ENCODE assay signal across 27 mouse cellular contexts in genomic region chr7:112593586-112593985, GRCm38 (mm10).
"Had no signal": no experiment of that assay in that cellular context is flagged by ENCODE, and none has a peak within 500 bp of the region (broad histone marks: within the 10 kb centered on the region; RNA-seq: fewer than 3 reads in every experiment).

No protein-coding gene starts in this region.

- H3K27me3 ChIP-seq: forebrain, embryonic 15.5 days; heart, embryonic 13.5 days; heart, embryonic 15.5 days; hindbrain, embryonic 12.5 days; kidney, embryonic 15.5 days; limb, embryonic 13.5 days; limb, embryonic 15.5 days had no signal

- ATAC-seq: forebrain, embryonic 15.5 days; forebrain, postnatal 0 days; hindbrain, embryonic 16.5 days; inflammation-experienced regulatory T-cells, adult 6 months had no signal

- H3K36me3 ChIP-seq: forebrain, embryonic 15.5 days; hindbrain, embryonic 10.5 days; hindbrain, embryonic 12.5 days had no signal

- H3K4me2 ChIP-seq: forebrain, embryonic 15.5 days; heart, embryonic 11.5 days; heart, embryonic 13.5 days; heart, embryonic 15.5 days; hindbrain, embryonic 12.5 days; hindbrain, embryonic 14.5 days; kidney, embryonic 15.5 days; limb, embryonic 13.5 days; limb, embryonic 15.5 days had no signal

- DNase-seq: forebrain, postnatal 0 days; gastrocnemius, postnatal 14 days; gastrocnemius, postnatal 36 days; heart, adult 2 months; heart, postnatal 14 days; heart, postnatal 4 days; kidney, adult 11 months; kidney, adult 2 months; kidney, adult 9 months; kidney, postnatal 14 days; kidney, postnatal 36 days; left cerebral cortex, postnatal 4 days had no signal

- H3K4me3 ChIP-seq: forebrain, embryonic 15.5 days; heart, adult 2 months; heart, embryonic 13.5 days; heart, embryonic 15.5 days; hindbrain, embryonic 10.5 days; hindbrain, embryonic 12.5 days; kidney, embryonic 15.5 days; layer of hippocampus, adult 2 months; left cerebral cortex, adult 2 months; limb, embryonic 13.5 days; limb, embryonic 15.5 days had no signal

- H3K27ac ChIP-seq: forebrain, embryonic 15.5 days; heart, adult 2 months; heart, embryonic 13.5 days; heart, embryonic 15.5 days; hindbrain, embryonic 10.5 days; hindbrain, embryonic 12.5 days; hindbrain, embryonic 14.5 days; kidney, embryonic 15.5 days; kidney, postnatal 0 days; layer of hippocampus, adult 2 months; left cerebral cortex, adult 2 months; limb, embryonic 13.5 days; limb, embryonic 15.5 days had no signal

- H3K9ac ChIP-seq: forebrain, embryonic 15.5 days; forebrain, postnatal 0 days; heart, embryonic 13.5 days; heart, embryonic 15.5 days; hindbrain, embryonic 12.5 days; hindbrain, embryonic 14.5 days; kidney, embryonic 15.5 days; limb, embryonic 13.5 days; limb, embryonic 15.5 days had no signal

- H3K9me3 ChIP-seq: forebrain, embryonic 15.5 days; heart, embryonic 13.5 days; heart, embryonic 15.5 days; hindbrain, embryonic 10.5 days; hindbrain, embryonic 12.5 days; kidney, embryonic 15.5 days; limb, embryonic 13.5 days; limb, embryonic 15.5 days had no signal
